Mouse (Mus musculus) hematopoietic stem cell, adult 5-6 weeks (primary cell): ENCODE results near the gene Immp2l. TPM values are rescaled to one million over a fixed set of nuclear protein-coding genes. Genes with fewer than 3 reads are reported as not detected.

ENCODE experiments used
- ATAC-seq, 2 experiments: fragments of 125-278 bp in 1 of 2; replicated peaks in 1 of 2; 2 replicates each; pipeline ENCODE4 v1.8.0; 2016 to 2017; ENCODE audit warnings: inconsistent platforms in 2 of 2, mild to moderate bottlenecking in 2 of 2, moderate number of reproducible peaks in 2 of 2, low read depth in 1 of 2, moderate TSS enrichment in 1 of 2; ENCODE audit not compliant: low FRiP score in 2 of 2, poor library complexity in 2 of 2, severe bottlenecking in 2 of 2, insufficient read depth in 1 of 2, low TSS enrichment in 1 of 2
- total RNA-seq: library from RNA; stranded (forward); fragments of 172-1452, 232-1000 nt; gene quantifications from 2 replicates; pipeline ENCODE4 v1.2.3, GENCODE M21; 2017

Gene Immp2l
- total RNA-seq, 1 experiment from 2014 or later, result 22.7 TPM

GRCm38 (mm10) chr12:41510588-41510987 lies 486.7 kb downstream of the Immp2l start:
- ATAC-seq, result no peak

- no peak for ATAC-seq
Measured at GRCm38 (mm10) chr12:41518897-41519296, 495.0 kb downstream of the Immp2l start.

- ATAC-seq, result no peak
Measured at GRCm38 (mm10) chr12:41520326-41520725, 496.4 kb downstream of the Immp2l start.

GRCm38 (mm10) chr12:41521671-41522070 lies 497.8 kb downstream of the Immp2l start:
- no peak for ATAC-seq

- no peak for ATAC-seq
Measured at GRCm38 (mm10) chr12:41526688-41527087, 502.8 kb downstream of the Immp2l start.

- ATAC-seq, result no peak
Measured at GRCm38 (mm10) chr12:41528410-41528809, 504.5 kb downstream of the Immp2l start.

GRCm38 (mm10) chr12:41539989-41540388 lies 516.1 kb downstream of the Immp2l start:
- ATAC-seq, result no peak

- no peak for ATAC-seq
Measured at GRCm38 (mm10) chr12:41551578-41551977, 527.7 kb downstream of the Immp2l start.

GRCm38 (mm10) chr12:41557832-41558231 lies 533.9 kb downstream of the Immp2l start:
- no peak for ATAC-seq

- ATAC-seq, result no peak
Measured at GRCm38 (mm10) chr12:41558956-41559735, 535.3 kb downstream of the Immp2l start.

- peak; percentile 97 to 98 for ATAC-seq
Measured at GRCm38 (mm10) chr12:41565540-41566432, 541.9 kb downstream of the Immp2l start.

GRCm38 (mm10) chr12:41566433-41566794 lies 542.5 kb downstream of the Immp2l start:
- ATAC-seq, result no peak

- ATAC-seq, result no peak
Measured at GRCm38 (mm10) chr12:41573754-41574153, 549.9 kb downstream of the Immp2l start.

GRCm38 (mm10) chr12:41575221-41575620 lies 551.3 kb downstream of the Immp2l start:
- ATAC-seq, result no peak

GRCm38 (mm10) chr12:41593401-41593800 lies 569.5 kb downstream of the Immp2l start:
- ATAC-seq, result no peak

- no peak for ATAC-seq
Measured at GRCm38 (mm10) chr12:41594037-41594436, 570.1 kb downstream of the Immp2l start.

GRCm38 (mm10) chr12:41615271-41615670 lies 591.4 kb downstream of the Immp2l start:
- ATAC-seq, result no peak

- no peak for ATAC-seq
Measured at GRCm38 (mm10) chr12:41621341-41621740, 597.5 kb downstream of the Immp2l start.
